Mouse (Mus musculus): ENCODE measurements around the gene Sf3a2.

DNA sequence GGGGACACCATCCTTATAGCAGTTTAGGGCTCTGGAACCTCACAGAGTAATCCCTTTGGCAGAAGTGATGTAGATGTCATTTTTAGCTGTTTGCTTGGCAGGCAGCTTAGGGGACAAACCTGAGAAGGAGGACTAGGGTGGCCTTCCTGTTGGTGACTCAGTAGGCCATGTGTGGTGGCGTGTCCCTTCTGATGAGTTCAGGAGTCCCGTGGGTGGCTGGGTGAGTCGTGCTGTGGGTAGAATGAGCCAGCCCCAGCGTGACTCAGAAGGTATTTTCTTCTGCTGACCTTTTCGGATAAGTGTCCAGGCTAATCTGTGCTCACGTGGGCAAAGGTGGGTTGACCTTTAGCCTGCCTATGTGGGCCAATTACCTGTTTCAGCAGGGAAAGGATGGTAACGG, 39.3 kb upstream of the Sf3a2 start:
- TF ChIP-seq GATA1 (IDR thresholded peaks at IDR 0.05; ENCODE audit: low read depth, low read length), result no peak
- TF ChIP-seq TAL1 (IDR thresholded peaks at IDR 0.05; ENCODE audit: low read length), result no peak
- no peak for TF ChIP-seq HCFC1 (IDR thresholded peaks at IDR 0.05; ENCODE audit: low read depth, low read length)
- no peak for TF ChIP-seq EP300 (IDR thresholded peaks at IDR 0.05; ENCODE audit: low read depth in 1 of 2, low read length in 2 of 2)
- no peak for TF ChIP-seq BHLHE40 (IDR thresholded peaks at IDR 0.05; ENCODE audit: borderline replicate concordance, low read depth, low read length)
- no peak for TF ChIP-seq ZC3H11A (IDR thresholded peaks at IDR 0.05; ENCODE audit: low read depth, low read length)
- TF ChIP-seq CTCF (IDR thresholded peaks at IDR 0.05 in 2 of 3, conservative IDR thresholded peaks at IDR 0.05 in 1 of 3; ENCODE audit: control insufficient read depth in 1 of 3, insufficient read depth in 1 of 3, low read depth in 2 of 3, low read length in 3 of 3, poor library complexity in 1 of 3, severe bottlenecking in 1 of 3), result no peak
- no peak for TF ChIP-seq USF1 (IDR thresholded peaks at IDR 0.05; ENCODE audit: low read depth, low read length)
- TF ChIP-seq POLR2AphosphoS5 (IDR thresholded peaks at IDR 0.05; ENCODE audit: borderline replicate concordance, low read depth, low read length), result no peak
- no peak for TF ChIP-seq POLR2A (IDR thresholded peaks at IDR 0.05; ENCODE audit: control insufficient read depth in 1 of 2, insufficient read depth in 1 of 2, low read depth in 1 of 2, low read length in 2 of 2, poor library complexity in 1 of 2)
- TF ChIP-seq NRF1 (IDR thresholded peaks at IDR 0.05; ENCODE audit: insufficient read depth, low read depth, low read length, poor library complexity, severe bottlenecking), result no peak
- no peak for TF ChIP-seq ZNF384 (IDR thresholded peaks at IDR 0.05; ENCODE audit: low read depth, low read length)

Measured in MEL (cell line).